Mouse (Mus musculus) liver, embryonic 11.5 days (tissue): ENCODE data around the gene Polr3h. TPM values are rescaled to one million over a fixed set of nuclear protein-coding genes. Genes with fewer than 3 reads are reported as not detected.

ENCODE experiments used
- ATAC-seq: fragments of 200-750 bp; cut with Nextera tagmentation; replicated peaks from 2 replicates; pipeline ENCODE4 v1.8.0; 2017; ENCODE audit warnings: moderate number of reproducible peaks, mild to moderate bottlenecking, moderate TSS enrichment, moderate library complexity; ENCODE audit not compliant: low FRiP score
- DNase-seq: peaks from one replicate; pipeline ENCODE4 v3.0.0-alpha.2; 2017; ENCODE audit warnings: low spot score
- H3K27ac ChIP-seq: fragments of 300-500 bp; sonication (generic); 2 replicates; pipeline ENCODE4 v1.5.1; 2014; ENCODE audit warnings: mild to moderate bottlenecking, low read depth, low read length, control low read depth
- H3K27me3 ChIP-seq: fragments of 300-500 bp; sonication (generic); replicated peaks from 2 replicates; pipeline ENCODE4 v1.6.1; 2014; ENCODE audit warnings: low read length, mixed read lengths; ENCODE audit not compliant: control insufficient read depth, insufficient read depth
- H3K36me3 ChIP-seq: fragments of 300-500 bp; sonication (generic); 2 replicates; pipeline ENCODE4 v1.6.1; 2014; ENCODE audit warnings: mild to moderate bottlenecking, low read length, moderate library complexity, mixed read lengths; ENCODE audit not compliant: control insufficient read depth, insufficient read depth
- H3K4me1 ChIP-seq: fragments of 300-500 bp; sonication (generic); replicated peaks from 2 replicates; pipeline ENCODE4 v1.6.1; 2014; ENCODE audit warnings: low read length, mixed read lengths; ENCODE audit not compliant: control insufficient read depth, insufficient read depth
- H3K4me2 ChIP-seq: fragments of 300-500 bp; sonication (generic); 2 replicates; pipeline ENCODE4 v1.6.1; 2014; ENCODE audit warnings: mild to moderate bottlenecking, control low read depth, moderate library complexity
- H3K4me3 ChIP-seq: fragments of 300-500 bp; sonication (generic); 2 replicates; pipeline ENCODE4 v1.5.1; 2014; ENCODE audit warnings: low read depth, low read length, control low read depth
- H3K9ac ChIP-seq: fragments of 300-500 bp; sonication (generic); 2 replicates; pipeline ENCODE4 v1.6.1; 2014; ENCODE audit warnings: low read depth, low read length, control low read depth
- H3K9me3 ChIP-seq: fragments of 300-500 bp; sonication (generic); 2 replicates; pipeline ENCODE4 v1.6.1; 2016; ENCODE audit warnings: low read length, inconsistent platforms, mixed read lengths; ENCODE audit not compliant: control insufficient read depth
- WGBS: fragments of 180-500 bp; shearing (Covaris S2); extraction: QIAGEN DNeasy Blood & Tissue Kit; methylation state at CpG from one replicate; pipeline ENCODE4 v1.1.7; 2014; 5-methylcytosine and 5-hydroxymethylcytosine counted together
- polyA plus RNA-seq: library from polyadenylated mRNA; unstranded; fragments of >200 nt; fragmentation: Nextera tagmentation; extraction: Ambion mirVana; gene quantifications from 2 replicates; pipeline ENCODE4 v1.2.1, GENCODE M21; 2014

The Polr3h gene
- polyA plus RNA-seq, 1 experiment from 2014 or later = 131 TPM

DNA sequence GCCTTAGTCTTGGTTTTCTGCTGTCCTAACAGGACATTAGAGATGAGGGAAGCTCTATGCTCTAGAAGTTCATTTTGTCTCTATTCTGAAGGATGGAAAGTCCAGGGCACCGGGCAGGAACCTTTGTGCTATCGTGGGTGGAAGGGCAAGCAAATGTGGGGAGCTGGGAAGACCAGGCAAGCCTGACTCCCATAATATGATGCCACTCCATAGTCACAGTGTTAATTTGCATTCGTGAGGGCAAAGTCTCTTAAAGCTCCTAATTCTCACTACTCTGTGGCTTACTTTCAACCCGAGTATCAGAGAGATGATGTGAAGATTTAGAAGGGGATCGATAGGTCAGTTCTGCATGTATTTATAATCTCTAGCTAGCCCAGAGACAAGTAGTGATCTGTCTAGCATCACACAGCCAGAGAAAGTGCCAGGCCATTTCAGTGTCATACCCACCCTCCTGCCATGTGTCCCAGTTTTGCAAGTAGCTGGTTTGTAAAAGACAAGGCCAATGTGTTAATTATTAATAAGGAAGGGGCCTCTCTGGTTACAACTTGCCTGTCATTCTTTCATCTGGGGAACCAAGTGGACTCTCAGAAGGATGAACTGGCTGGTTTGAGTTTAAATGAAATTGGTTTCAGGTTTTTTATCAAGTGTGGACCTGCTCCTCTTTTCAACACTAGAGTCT is 28.3 kb downstream of the Polr3h start:
- no peak for DNase-seq
- no peak for ATAC-seq
- no peaks in the 10 kb centered on the region for H3K9me3 ChIP-seq
- peaks cover 42% of the 10 kb centered on the region for H3K36me3 ChIP-seq
- no peaks in the 10 kb centered on the region for H3K4me1 ChIP-seq
- H3K4me2 ChIP-seq = no peak overlapping the region
- WGBS = 88% methylated on average over 5 of the region's 5 CpGs
- H3K27ac ChIP-seq = peak overlapping the region; percentile 57; the same call in 1 of the 2 replicates
- H3K4me3 ChIP-seq = no peak overlapping the region
- H3K9ac ChIP-seq = no peak overlapping the region
- H3K27me3 ChIP-seq = no peaks in the 10 kb centered on the region

DNA sequence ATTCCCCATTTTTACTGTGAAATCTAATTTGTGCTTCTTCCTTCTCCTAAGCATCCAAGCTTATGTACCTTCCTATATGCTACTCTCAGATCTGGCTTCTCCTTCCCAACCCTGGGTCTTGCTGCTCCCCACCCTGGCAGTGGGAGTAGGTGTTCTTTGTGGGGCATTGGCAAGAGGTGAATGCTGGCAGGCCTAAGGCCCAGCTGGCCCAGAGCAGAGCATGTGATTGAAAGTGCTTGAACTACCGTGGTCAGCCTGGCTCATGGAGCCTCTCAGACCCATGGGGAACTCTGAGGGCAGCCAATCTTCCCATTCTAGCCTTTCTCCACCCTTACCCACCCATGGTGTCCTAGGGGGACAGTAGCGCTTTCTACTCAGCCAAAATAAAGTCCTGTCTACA is 29.6 kb downstream of the Polr3h start:
- Histone ChIP-seq H3K4me2 (no peak overlapping the region), H3K27ac (no peak overlapping the region), H3K4me1 (peaks cover 7% of the 10 kb centered on the region), H3K9me3 (no peaks in the 10 kb centered on the region), H3K27me3 (no peaks in the 10 kb centered on the region), H3K36me3 (peaks cover 44% of the 10 kb centered on the region), H3K4me3 (no peak overlapping the region), H3K9ac (no peak overlapping the region)
- 91% methylated on average over 2 of the region's 2 CpGs for WGBS
- no peak for DNase-seq
- no peak for ATAC-seq

DNA sequence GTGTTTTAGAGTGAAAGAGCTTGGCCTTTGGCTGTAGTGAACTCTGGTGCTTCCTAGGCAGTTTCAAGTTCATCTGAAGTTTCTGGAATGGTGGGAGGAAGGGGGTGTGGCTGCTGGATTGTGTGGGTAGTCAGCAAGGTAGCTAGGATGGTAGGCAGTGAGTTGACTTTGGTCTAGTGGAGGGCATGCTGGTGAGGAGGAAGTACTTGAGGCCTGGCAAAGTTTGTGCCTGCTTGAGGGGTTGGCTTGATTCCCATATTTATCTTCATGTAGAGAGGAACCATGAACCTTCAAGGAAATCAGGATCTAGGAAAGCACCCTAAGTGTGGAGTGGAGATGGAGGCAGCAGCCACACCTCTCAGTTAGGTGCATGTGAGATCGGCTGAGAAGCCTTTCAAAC is 32.0 kb downstream of the Polr3h start:
- WGBS = 81% methylated on average over 1 of the region's 1 CpGs
- ATAC-seq = no peak
- Histone ChIP-seq H3K27ac (no peak overlapping the region), H3K9me3 (no peaks in the 10 kb centered on the region), H3K9ac (no peak overlapping the region), H3K4me3 (no peak overlapping the region), H3K27me3 (no peaks in the 10 kb centered on the region), H3K4me1 (peaks cover 15% of the 10 kb centered on the region), H3K4me2 (no peak overlapping the region), H3K36me3 (peaks cover 41% of the 10 kb centered on the region)
- DNase-seq = no peak

DNA sequence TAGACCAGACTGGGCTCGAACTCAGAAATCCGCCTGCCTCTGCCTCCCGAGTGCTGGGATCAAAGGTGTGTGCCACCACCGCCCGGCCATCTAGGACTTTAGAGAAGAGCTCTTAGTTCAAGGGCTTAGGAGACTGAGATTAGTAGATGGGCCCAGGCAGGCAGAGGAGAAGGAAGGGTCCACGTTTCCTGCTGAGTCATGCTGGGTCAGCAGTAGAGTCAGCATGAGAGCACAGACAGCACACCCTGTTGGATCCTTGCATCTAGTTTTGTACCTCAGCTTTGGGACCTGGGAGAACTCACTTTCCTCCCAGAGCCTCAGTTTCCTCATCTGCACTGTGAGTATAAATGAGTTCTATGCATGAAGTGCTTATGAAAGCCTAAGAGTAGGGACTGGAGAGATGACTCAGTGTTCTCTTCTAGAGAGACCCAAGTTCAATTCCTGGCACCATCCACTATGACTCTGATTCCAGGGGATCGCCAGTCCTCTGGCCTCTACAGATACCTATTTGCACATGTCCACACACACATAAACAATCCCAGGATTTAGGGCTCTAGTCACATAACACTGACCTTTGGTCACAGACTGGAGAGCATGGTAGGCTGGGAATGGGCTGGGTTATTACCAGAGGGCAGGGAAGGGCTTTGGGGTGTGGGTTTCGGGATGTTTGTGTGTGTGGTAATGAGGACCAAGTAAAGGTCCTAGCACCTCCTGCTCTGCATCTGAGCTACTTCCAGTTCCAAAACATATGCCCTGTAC is 34.0 kb downstream of the Polr3h start:
- WGBS = 75% methylated on average over 8 of the region's 8 CpGs
- H3K4me1 ChIP-seq = peaks cover 15% of the 10 kb centered on the region
- H3K36me3 ChIP-seq = peaks cover 40% of the 10 kb centered on the region
- peak overlapping the region; percentile 65 for H3K27ac ChIP-seq
- no peak for DNase-seq
- no peaks in the 10 kb centered on the region for H3K9me3 ChIP-seq
- H3K4me2 ChIP-seq = no peak overlapping the region; the same call in 1 of the 2 replicates
- H3K4me3 ChIP-seq = no peak overlapping the region
- ATAC-seq = peak; percentile 87
- no peaks in the 10 kb centered on the region for H3K27me3 ChIP-seq
- peak overlapping the region; percentile 23; the same call in 1 of the 2 replicates for H3K9ac ChIP-seq

DNA sequence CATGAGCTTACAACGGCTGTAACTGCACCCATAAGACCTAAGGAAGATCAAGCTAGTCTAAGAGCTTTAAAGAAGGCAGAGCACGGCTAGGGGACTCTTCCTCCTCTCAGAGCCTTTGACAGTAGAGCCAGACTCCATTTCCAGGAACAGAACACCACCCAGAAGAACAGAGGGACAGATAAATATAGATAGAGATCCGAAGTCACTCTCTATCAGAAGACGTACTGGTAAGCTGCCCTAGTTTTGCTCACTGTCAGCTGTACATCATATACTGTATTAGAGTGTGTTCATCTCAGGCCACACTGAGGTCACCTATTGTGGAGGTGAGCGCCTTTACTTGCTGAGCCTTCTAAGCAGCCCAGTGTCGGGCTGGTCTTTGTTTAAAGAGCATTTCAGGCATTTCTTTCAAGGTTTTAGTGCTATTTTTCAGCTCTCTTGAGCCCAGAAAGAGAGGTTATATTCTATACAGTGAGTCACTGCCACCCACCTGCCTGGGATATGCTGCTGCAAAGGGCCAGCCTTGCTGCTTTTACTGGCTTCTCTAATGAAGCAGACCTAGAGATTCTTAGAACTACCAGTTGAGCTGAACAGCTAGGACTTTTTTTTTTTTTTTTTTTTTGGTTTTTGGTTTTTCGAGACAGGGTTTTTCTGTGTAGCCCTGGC is 34.8 kb downstream of the Polr3h start:
- ATAC-seq = peak; percentile 44; the same call in 1 of the 2 replicates
- DNase-seq = no peak
- H3K27ac ChIP-seq = peak overlapping the region; percentile 75
- peaks cover 15% of the 10 kb centered on the region for H3K4me1 ChIP-seq
- peak overlapping the region; percentile 31; the same call in 1 of the 2 replicates for H3K9ac ChIP-seq
- no peaks in the 10 kb centered on the region for H3K27me3 ChIP-seq
- peaks cover 43% of the 10 kb centered on the region for H3K36me3 ChIP-seq
- 82% methylated on average over 7 of the region's 7 CpGs for WGBS
- no peaks in the 10 kb centered on the region for H3K9me3 ChIP-seq
- H3K4me3 ChIP-seq = no peak overlapping the region
- no peak overlapping the region for H3K4me2 ChIP-seq

DNA sequence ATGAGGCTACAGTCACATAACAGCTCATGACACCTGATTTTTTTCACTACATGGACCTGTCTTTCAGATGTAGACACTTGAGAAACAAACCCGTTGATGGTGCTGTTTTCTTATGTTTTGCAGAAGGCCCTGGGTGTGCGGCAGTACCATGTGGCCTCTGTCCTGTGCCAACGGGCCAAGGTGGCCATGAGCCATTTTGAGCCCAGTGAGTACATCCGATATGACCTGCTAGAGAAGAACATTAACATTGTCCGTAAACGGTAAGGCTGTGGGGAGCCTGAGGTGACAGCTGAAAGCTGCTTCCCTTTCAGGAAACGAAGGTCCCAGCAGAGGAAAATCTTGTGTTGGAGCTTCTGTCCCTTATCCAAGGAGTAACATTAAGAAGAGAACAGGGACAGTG is 36.9 kb downstream of the Polr3h start:
- Histone ChIP-seq H3K27ac (peak overlapping the region; percentile 5; the same call in 1 of the 2 replicates), H3K4me2 (no peak overlapping the region), H3K9ac (no peak overlapping the region), H3K27me3 (no peaks in the 10 kb centered on the region), H3K4me3 (no peak overlapping the region), H3K4me1 (peaks cover 15% of the 10 kb centered on the region), H3K9me3 (no peaks in the 10 kb centered on the region), H3K36me3 (peaks cover 30% of the 10 kb centered on the region)
- no peak for DNase-seq
- 90% methylated on average over 7 of the region's 7 CpGs for WGBS
- no peak for ATAC-seq

DNA sequence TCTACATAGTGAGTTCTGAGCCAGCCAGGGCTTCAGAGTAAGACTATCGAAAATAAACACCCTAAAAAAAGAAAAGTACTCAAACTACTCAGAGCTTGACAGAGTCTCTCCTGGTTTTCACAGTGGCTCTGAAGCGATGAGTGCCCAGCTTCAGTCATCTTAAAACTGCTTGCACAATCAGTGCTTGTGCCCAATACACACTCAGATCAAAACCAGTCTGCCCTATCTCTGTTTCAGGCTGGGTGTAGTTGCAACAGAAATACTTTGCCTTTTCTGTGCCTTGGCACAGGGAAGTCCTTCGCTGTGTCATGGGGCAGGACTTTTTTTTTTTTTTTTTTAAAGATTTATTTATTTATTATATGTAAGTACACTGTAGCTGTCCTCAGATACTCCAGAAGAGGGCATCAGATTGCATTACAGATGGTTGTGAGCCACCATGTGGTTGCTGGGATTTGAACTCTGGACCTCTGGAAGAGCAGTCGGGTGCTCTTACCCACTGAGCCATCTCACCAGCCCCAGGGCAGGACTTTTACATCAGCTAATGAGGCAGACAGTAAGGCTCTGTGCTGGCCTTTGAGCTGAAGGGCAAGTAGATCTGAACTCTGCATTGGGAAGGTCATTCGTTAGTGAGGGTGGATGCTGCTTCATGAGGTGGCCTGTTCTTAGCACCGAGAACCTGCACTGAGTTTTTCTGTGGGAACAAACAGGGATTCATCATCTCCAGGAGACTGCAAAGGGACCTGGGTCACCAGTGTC is 39.1 kb downstream of the Polr3h start:
- Histone ChIP-seq H3K9ac (no peak overlapping the region), H3K4me3 (no peak overlapping the region), H3K4me1 (peaks cover 15% of the 10 kb centered on the region), H3K4me2 (no peak overlapping the region), H3K27ac (no peak overlapping the region), H3K9me3 (no peaks in the 10 kb centered on the region), H3K36me3 (peaks cover 22% of the 10 kb centered on the region), H3K27me3 (no peaks in the 10 kb centered on the region)
- no peak for DNase-seq
- ATAC-seq = no peak
- 89% methylated on average over 6 of the region's 6 CpGs for WGBS

DNA sequence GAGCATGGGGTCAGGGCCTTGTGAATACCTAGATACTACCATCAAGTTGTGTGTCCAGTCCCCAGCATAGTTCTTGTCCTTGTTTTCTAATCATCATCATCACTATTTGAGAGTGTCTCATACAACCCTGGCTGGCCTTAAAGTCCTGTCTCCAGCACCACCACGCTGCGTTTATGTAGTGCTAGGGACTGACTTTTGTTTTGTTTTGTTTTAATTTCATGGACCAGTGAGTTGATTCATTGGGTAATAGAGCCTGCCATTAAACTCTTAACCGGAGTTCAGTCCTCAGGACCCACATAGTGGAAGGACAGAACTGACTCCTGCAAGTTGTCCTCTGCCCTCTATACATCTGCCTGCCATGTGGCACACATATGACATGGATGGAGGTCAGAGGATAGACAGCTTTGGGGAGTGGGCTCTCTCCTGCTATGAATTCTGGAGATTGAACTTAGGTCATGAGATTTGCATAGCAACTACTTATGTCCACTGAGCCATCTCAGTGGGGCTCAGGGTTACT is 40.6 kb downstream of the Polr3h start:
- Histone ChIP-seq H3K4me1 (peaks cover 6% of the 10 kb centered on the region), H3K36me3 (peaks cover 16% of the 10 kb centered on the region), H3K27me3 (no peaks in the 10 kb centered on the region), H3K9ac (no peak overlapping the region), H3K9me3 (no peaks in the 10 kb centered on the region), H3K4me3 (no peak overlapping the region), H3K4me2 (no peak overlapping the region), H3K27ac (no peak overlapping the region)
- DNase-seq (no peak), ATAC-seq (no peak)
- WGBS = 96% methylated on average over 3 of the region's 3 CpGs
